Mouse (Mus musculus) layer of hippocampus, adult 8-10 months (tissue): ENCODE data around the gene Deaf1. TPM values are rescaled to one million over a fixed set of nuclear protein-coding genes. Genes with fewer than 3 reads are reported as not detected.
"Not testable (repeated sequence)": the region's sequence is repeated elsewhere in the genome, so short reads cannot be mapped to it uniquely, and the experiment has no call there.

ENCODE experiments used
- DNase-seq, 2 experiments: peaks; one replicate each; pipeline ENCODE4 v3.0.0; 2022; ENCODE audit warnings: low spot score in 2 of 2
- total RNA-seq, 4 experiments: library from RNA; stranded (reverse); gene quantifications; 2 replicates each; pipeline ENCODE4 v1.2.4; 2022

Gene Deaf1
- total RNA-seq, 4 experiments from 2014 or later = 67.9 to 84.7 (median 78.5) TPM

GRCm38 (mm10) chr7:141264761-141265410, 62.6 kb downstream of the Deaf1 start:
- no peak for DNase-seq

GRCm38 (mm10) chr7:141264041-141264700, 63.3 kb downstream of the Deaf1 start:
- DNase-seq = no peak

GRCm38 (mm10) chr7:141263640-141264039, 63.9 kb downstream of the Deaf1 start:
- no peak for DNase-seq

GRCm38 (mm10) chr7:141261480-141261879, 66.0 kb downstream of the Deaf1 start:
- DNase-seq = no peak

GRCm38 (mm10) chr7:141256159-141256558, 71.3 kb downstream of the Deaf1 start:
- DNase-seq = no peak

- DNase-seq = not testable (repeated sequence)
Observed at GRCm38 (mm10) chr7:141250486-141250885, 77.0 kb downstream of the Deaf1 start.

Other genes starting within 250 kb of the Deaf1 start
- not detected for gene Pkp3, start 249.5 kb downstream of the Deaf1 start, total RNA-seq
- gene Sigirr, start 227.1 kb downstream of the Deaf1 start, total RNA-seq = 1 to 10 TPM; 2.6 to 3.1 (median 2.9) TPM
- gene Ano9, start 209.9 kb downstream of the Deaf1 start, total RNA-seq = not detected
- 10 to 100 TPM; 39.5 to 57.5 (median 54.0) TPM for gene Ptdss2, start 205.3 kb downstream of the Deaf1 start, total RNA-seq
- 10 to 100 TPM; 37.5 to 49.4 (median 42.2) TPM for gene Rnh1, start 154.8 kb downstream of the Deaf1 start, total RNA-seq
- 100 to 1,000 TPM; 181 to 211 (median 191) TPM for gene Hras, start 133.7 kb downstream of the Deaf1 start, total RNA-seq
- gene Lrrc56, start 133.5 kb downstream of the Deaf1 start, total RNA-seq = 1 to 10 TPM; 3.6 to 5.6 (median 5.1) TPM
- not detected for gene Lmntd2, start 113.6 kb downstream of the Deaf1 start, total RNA-seq
- gene Rassf7, start 111.8 kb downstream of the Deaf1 start, total RNA-seq = 1 to 10 TPM in 2 of 4 experiments, under 1 TPM in 2; 0.71 to 2.0 (median 1.00) TPM
- gene Phrf1, start 98.9 kb downstream of the Deaf1 start, total RNA-seq = 10 to 100 TPM; 68.4 to 95.2 (median 79.3) TPM
- 1 to 10 TPM in 2 of 4 experiments, under 1 TPM in 2; 0.85 to 3.8 (median 2.0) TPM for gene Irf7, start 61.2 kb downstream of the Deaf1 start, total RNA-seq
- gene Cdhr5, start 50.9 kb downstream of the Deaf1 start, total RNA-seq = not detected
- not detected for gene Sct, start 48.6 kb downstream of the Deaf1 start, total RNA-seq
- gene Drd4, start 35.7 kb downstream of the Deaf1 start, total RNA-seq = under 1 TPM in 1 of 4 experiments, not detected in 3; 0.27 TPM
- gene Tmem80, start within 50 bp of the Deaf1 start, total RNA-seq = 10 to 100 TPM; 32.4 to 36.5 (median 34.7) TPM
- 1 to 10 TPM; 3.6 to 7.2 (median 6.4) TPM for gene Eps8l2, start 11.2 kb upstream of the Deaf1 start, total RNA-seq
- 100 to 1,000 TPM; 107 to 127 (median 116) TPM for gene Taldo1, start 64.5 kb upstream of the Deaf1 start, total RNA-seq
- 10 to 100 TPM; 36.8 to 41.3 (median 38.6) TPM for gene Gatd1, start 86.4 kb upstream of the Deaf1 start, total RNA-seq
- 100 to 1,000 TPM; 248 to 286 (median 272) TPM for gene Cend1, start 101.8 kb upstream of the Deaf1 start, total RNA-seq
- 100 to 1,000 TPM; 295 to 343 (median 318) TPM for gene Slc25a22, start 110.2 kb upstream of the Deaf1 start, total RNA-seq
- gene Pidd1, start 116.3 kb upstream of the Deaf1 start, total RNA-seq = 1 to 10 TPM; 1.1 to 2.0 (median 1.5) TPM
- gene Rplp2, start 119.7 kb upstream of the Deaf1 start, total RNA-seq = 100 to 1,000 TPM; 490 to 734 (median 578) TPM
- 10 to 100 TPM; 23.0 to 31.8 (median 24.3) TPM for gene Pnpla2, start 127.5 kb upstream of the Deaf1 start, total RNA-seq
- 1 to 10 TPM; 4.0 to 5.8 (median 4.9) TPM for gene Cracr2b, start 133.4 kb upstream of the Deaf1 start, total RNA-seq
- 10 to 100 TPM; 27.3 to 42.2 (median 32.0) TPM for gene Cd151, start 139.7 kb upstream of the Deaf1 start, total RNA-seq
- 10 to 100 TPM; 32.4 to 40.6 (median 35.1) TPM for gene Polr2l, start 147.4 kb upstream of the Deaf1 start, total RNA-seq
- gene Tspan4, start 147.6 kb upstream of the Deaf1 start, total RNA-seq = 10 to 100 TPM; 14.7 to 38.7 (median 26.7) TPM
- gene Chid1, start 212.2 kb upstream of the Deaf1 start, total RNA-seq = 10 to 100 TPM; 74.8 to 80.6 (median 76.0) TPM
- 100 to 1,000 TPM; 217 to 253 (median 230) TPM for gene Ap2a2, start 234.5 kb upstream of the Deaf1 start, total RNA-seq